Mouse (Mus musculus) frontal cortex, postnatal 25 days (tissue): Measurements from ENCODE around the gene Samsn1.
"Not testable (repeated sequence)": the region's sequence is repeated elsewhere in the genome, so short reads cannot be mapped to it uniquely, and the experiment has no call there.

ENCODE experiments used
- DNase-seq, 2 experiments: peaks; one replicate each; pipeline ENCODE4 v3.0.0; 2022; ENCODE audit warnings: low spot score in 2 of 2

The Samsn1 gene

DNA sequence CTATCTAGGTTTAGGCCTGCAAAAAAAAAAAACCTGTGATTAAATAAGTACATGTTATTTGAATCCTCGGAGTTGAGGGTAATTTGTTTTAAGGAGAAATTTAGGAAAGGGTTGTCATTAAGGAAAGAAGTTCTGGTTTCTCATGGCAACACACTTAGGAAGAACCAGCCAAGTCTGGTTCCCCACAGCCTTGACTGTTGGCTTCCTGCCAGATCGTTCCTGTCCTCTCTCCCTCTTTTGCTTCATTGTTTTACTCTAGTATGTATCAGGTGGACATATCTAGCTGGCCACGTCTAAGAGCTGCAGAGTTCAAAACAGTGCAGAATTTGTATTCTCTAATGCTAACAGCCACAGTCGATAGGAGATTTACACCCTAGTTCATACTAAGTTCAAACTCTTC is 146.2 kb downstream of the Samsn1 start:
- no peak for DNase-seq

- DNase-seq, result no peak
Observed at GRCm38 (mm10) chr16:75874508-75874907, 147.6 kb downstream of the Samsn1 start.

DNA sequence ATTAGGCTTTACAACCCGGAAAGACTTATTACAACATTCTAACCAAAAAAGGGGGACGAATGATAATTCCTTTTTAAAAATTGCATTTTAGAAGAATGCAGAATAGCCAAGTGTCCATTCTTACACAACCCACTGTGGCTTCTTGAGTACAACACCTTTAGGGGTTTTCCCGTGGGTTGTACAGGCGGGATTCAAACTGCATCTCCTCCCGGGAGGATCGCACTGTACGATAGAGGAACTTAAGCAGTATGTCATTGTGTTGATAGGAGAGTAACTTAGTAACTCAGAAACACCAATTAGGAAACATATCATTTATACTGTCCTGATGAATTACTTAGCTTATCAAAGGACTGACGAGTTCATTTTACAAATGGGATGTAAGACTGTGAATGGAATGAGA is 149.8 kb downstream of the Samsn1 start:
- DNase-seq, result no peak

DNA sequence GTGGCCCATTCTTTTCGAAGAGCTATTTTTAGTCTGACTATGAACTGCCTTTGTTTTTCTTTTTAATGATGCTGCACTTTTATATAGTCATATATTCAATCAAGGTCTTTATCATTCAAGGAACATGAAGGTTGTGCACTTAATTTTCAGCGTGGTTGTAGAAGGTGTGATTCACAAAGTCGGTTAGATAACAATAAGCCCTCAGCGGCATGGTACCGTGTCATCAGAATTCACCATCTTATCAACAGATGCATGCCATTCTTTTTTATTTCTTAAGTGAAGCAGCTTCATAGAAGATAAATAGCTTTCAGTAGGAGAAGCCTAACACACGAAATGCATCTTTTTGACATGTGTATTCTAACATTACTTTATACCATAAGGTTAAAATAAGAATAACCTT is 154.7 kb downstream of the Samsn1 start:
- DNase-seq, result no peak

DNA sequence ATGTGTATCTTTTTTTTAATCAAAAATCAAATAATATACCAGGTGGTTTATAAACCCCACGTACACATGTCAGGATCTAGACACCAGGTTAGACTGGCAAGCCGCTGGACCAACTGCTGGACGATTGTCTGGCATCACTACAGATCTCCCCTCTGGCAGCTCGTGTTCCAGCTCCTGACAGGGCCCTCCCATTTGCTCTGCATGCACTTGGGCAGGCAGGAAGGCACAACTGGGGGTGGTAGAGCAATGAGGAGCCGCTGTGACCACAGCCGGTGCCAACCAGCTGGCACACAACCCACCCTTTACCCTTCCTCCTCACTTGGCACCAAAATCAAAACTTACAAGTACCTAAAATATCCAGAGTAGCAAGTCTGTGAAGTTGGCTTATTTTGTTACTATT is 156.6 kb downstream of the Samsn1 start:
- DNase-seq, result no peak

DNA sequence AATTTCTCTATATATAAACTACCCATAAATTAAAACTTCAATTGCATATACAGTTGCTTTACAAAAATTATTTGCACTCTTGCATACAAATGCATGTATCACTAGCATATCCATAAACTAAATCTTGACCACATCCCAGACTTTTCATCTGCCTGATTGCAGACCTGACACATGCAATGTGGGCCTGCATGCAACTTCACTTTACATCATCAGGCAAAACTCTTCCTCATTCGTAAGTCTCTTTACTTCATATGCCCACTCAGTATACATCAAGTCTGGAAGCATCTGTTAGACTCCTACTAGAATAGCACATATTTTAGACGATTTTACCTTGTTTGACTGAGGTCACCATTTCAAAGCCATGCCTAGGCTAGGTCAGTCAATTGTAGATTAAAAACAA is 157.4 kb downstream of the Samsn1 start:
- DNase-seq, result no peak

GRCm38 (mm10) chr16:75856343-75856742 is 165.7 kb downstream of the Samsn1 start:
- no peak for DNase-seq

GRCm38 (mm10) chr16:75855402-75855801 is 166.7 kb downstream of the Samsn1 start:
- DNase-seq, result no peak

DNA sequence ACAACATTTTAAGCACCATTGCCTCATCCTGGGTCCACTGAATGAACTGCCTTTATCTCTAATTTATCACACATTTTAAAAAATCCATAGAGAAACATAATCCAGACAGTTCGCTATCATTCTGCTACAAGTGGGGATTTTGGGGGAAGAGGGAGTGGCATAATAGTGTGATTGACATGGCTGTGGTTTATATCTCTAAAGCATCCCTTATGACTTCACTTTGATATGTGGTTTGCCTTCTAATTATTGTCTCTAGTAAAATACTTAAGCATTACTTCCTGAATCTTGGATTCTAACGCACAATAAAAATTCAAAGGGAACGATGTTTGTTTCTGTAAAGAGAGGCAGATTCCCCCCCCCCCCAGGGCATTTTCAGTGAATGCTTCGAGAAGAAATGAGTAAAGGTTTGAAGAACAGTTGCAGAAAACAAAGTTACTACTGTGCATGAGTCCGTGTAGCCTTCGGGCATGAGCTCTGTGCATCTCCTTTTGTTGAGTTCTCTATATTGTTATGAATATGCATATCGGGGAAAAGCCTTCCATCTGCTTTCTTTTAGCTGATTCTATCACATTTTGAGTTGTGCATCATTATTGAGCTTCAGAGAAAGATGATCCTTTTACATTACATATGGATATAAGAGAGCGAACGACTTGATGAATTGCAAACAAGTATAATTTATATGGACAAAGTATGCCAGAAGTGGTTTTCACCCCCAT is 168.4 kb downstream of the Samsn1 start:
- DNase-seq, result no peak

DNA sequence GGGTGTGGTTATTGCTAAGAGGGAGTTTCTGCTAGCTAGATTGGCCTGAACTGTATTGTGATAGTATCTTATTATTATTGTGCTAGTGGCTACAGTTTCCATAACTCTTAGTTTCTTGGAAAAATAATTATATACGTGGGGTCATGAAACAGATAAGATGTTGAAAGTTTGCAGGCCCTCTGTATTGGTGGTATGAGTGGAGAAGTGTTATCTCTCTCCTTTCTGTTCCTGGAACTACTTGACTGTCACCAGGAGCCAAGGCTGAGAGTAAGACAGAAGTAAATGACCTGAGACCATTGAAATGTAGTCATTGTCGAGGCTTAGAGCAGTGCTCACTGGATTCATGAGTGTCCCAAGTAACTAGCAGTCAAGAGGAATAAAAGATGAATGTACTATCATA is 169.6 kb downstream of the Samsn1 start:
- DNase-seq, result no peak

DNA sequence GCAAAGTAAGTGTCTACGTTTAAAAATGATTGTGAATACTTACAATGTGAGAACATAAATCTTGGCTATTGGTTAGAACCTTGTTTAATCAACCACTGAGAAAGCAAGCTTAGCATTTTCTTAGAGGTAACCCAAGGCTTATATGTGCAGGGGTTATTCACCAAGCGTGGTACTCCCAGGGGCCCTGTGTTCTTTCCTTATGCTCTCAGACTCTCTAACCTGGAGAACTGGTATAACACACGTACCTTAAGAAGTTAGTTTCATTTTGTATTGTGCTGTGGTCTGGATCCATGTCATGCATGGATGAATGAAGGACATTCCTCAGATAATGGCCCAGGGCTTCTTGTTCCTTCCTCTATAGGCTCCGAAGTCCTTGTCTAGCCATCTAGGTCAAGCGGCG is 173.0 kb downstream of the Samsn1 start:
- DNase-seq, result no peak

DNA sequence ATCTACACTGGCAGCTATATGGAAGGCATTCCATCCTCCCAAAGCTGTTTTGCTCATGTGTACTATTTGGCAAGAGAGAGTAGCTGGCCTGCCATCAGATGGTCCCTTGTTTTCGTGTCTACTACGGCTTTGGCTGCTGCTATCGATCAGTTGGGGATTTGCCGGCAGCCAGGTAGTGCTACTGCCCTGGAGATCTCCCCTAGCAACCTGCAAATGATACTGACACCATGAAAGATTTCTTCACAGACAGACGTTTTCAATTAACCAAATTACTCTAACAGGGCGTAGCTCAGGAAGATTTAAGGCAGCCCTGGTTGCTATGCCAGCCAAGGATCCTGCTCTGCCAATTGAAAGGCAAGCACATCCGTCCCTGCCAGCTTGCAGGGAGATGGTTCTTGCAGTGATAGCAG is 178.4 kb downstream of the Samsn1 start:
- DNase-seq, result no peak

DNA sequence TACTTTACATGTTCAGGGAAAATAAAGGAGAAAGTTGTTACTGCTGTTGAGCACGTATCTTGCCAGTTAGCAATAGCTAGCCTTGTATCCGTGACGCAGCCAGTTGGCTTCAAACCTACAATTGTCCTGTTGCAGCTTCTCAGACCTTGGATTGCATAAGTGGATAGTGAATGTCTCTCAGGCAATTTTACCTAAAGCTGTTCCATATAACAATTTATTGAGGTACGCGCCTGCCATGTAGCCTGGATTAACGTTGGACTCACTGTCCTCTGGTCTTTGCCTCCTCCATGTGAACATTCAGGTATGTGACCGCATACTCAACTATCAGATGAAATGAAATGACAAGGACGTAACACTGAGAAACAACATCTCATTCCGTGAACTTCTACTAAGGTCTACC is 179.1 kb downstream of the Samsn1 start:
- DNase-seq, result no peak

DNA sequence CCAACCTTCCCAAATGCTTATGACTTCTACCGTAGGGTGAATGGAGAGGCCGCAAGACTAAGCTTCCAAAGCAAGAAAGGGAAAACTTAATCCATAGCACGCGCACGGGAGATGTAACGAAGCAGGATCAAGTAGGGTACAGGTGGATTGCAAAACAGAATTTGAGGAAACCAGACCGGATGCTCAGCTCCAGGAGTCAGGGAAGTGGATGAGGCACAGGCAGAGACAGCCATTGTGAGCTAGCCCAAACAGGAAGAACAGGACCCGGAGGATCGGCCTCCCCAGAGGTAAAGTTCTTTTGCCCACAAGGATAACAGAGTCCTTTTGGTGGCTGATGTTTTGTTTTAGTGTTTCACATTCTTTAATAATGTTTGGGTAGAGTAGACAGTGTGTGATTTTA is 179.5 kb downstream of the Samsn1 start:
- DNase-seq, result no peak

DNA sequence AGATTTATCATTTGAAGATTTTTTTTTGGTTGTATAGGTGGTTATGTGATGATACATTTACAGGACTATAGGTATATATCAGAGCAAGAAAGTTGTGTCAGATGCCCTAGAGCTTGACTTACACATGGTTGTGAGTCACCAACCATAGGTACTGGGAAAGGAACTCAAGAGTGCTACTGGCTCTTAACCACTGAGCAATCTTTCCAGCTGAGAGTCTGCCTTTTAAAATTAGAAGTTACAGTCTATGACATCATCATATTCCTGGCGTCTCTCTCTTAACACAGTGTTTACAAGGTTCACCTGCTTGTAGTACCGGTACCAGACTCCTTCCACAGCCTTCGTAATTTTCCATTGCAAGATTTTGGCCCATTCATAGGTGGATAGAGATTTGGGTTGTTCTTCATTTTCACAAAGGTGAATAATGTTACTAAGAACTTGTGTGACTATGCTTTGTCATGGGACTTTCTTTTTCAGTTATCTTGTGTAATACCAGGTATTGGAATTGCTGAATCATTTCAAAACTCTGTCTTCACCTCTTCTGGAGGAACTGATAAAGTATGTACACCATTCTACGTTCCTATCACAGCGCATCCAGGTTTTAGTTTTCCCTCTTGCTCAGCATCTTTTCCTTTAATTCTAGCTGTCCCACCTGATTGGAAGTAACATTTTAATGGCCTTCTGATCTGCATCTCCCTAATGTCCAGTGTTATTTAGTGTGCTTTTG is 184.2 kb downstream of the Samsn1 start:
- DNase-seq, result no peak

DNA sequence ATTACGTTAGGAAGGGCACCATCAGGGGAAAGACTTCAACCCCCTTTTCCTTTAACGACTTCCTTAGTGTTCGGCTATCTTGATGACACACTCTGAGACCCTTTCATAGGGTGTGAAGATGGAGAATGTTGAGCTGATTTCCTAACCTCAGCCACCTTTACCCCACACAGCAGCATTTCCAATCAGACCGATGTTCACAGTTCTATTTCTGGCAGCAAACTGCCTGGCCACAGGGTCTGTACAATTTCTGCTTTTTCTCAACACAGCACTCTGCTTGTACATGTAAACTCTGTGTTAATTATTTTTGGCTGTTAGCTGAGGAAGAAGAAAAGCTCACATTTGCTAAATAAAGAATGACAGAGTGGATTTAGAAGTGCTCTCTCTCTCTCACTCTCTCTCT is 190.7 kb downstream of the Samsn1 start:
- DNase-seq, result no peak

DNA sequence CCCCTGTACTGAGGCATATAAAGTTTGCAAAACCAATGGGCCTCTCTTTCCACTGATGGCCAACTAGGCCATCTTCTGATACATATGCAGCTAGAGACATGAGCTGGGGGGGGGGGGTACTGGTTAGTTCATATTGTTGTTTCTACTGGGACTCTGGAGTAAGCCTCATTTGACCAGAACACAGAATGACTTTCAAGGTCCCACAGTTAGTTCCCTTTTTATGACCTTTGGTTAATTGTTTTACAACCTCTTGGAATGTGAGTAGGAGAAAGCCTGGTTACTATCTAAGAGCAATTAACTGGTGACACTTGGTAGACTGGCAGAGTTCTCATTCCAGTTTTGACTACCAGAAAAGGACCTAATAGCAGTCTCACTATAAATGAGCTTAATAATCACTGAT is 195.1 kb downstream of the Samsn1 start:
- DNase-seq, result not testable (repeated sequence)

- no peak for DNase-seq
Observed at GRCm38 (mm10) chr16:75826498-75826897, 195.6 kb downstream of the Samsn1 start.

DNA sequence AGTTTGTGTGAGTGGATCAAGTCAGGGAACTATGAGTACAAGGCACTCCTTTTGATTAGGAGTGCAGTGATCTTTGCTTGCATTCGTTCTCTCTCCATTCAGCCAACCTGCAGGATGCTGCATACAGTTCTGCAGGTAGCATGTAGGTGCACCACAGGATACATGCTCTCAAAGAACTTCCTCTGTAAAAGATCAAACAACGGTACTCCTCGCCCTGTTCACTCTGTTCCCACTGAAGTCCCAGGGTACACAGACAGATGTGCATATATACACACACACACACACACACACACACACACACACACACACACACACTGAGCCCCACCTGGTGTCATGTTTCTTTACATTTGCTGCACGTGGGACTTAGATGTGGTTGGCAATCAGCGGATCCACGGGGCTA is 198.9 kb downstream of the Samsn1 start:
- no peak for DNase-seq

GRCm38 (mm10) chr16:75820963-75821362 is 201.1 kb downstream of the Samsn1 start:
- no peak for DNase-seq
